Mouse (Mus musculus) intestine, postnatal 0 days (tissue): ENCODE data around the gene Btbd6. TPM values are rescaled to one million over a fixed set of nuclear protein-coding genes. Genes with fewer than 3 reads are reported as not detected.

ENCODE experiments used
- ATAC-seq: fragments of 200-750 bp; cut with Nextera tagmentation; 2 replicates; pipeline ENCODE4 v1.8.0; 2017; ENCODE audit warnings: mild to moderate bottlenecking, moderate TSS enrichment, moderate library complexity
- H3K27ac ChIP-seq: fragments of 300-500 bp; sonication (generic); 2 replicates; pipeline ENCODE4 v1.5.1; 2014; ENCODE audit warnings: mild to moderate bottlenecking, low read depth, low read length, moderate library complexity
- H3K27me3 ChIP-seq: fragments of 300-500 bp; sonication (generic); replicated peaks from 2 replicates; pipeline ENCODE4 v1.6.1; 2014; ENCODE audit warnings: low read length, mixed read lengths; ENCODE audit not compliant: control insufficient read depth, insufficient read depth
- H3K36me3 ChIP-seq: fragments of 300-500 bp; sonication (generic); 2 replicates; pipeline ENCODE4 v1.6.1; 2014; ENCODE audit warnings: mild to moderate bottlenecking, moderate library complexity; ENCODE audit not compliant: control insufficient read depth, insufficient read depth
- H3K4me1 ChIP-seq: fragments of 300-500 bp; sonication (generic); replicated peaks from 2 replicates; pipeline ENCODE4 v1.6.1; 2014; ENCODE audit warnings: antibody characterized with exemption, low read length, mixed read lengths; ENCODE audit not compliant: control insufficient read depth, insufficient read depth
- H3K4me2 ChIP-seq: fragments of 300-500 bp; sonication (generic); replicated peaks from 2 replicates; pipeline ENCODE4 v1.6.1; 2014; ENCODE audit warnings: low read depth, mild to moderate bottlenecking, moderate library complexity
- H3K4me3 ChIP-seq: fragments of 300-500 bp; sonication (generic); 2 replicates; pipeline ENCODE4 v1.5.1; 2014; ENCODE audit warnings: low read depth, low read length
- H3K9ac ChIP-seq: fragments of 300-500 bp; sonication (generic); 2 replicates; pipeline ENCODE4 v1.6.1; 2014; ENCODE audit warnings: mild to moderate bottlenecking, low read depth, low read length
- H3K9me3 ChIP-seq: fragments of 300-500 bp; sonication (generic); 2 replicates; pipeline ENCODE4 v1.6.1; 2016; ENCODE audit warnings: mixed run types; ENCODE audit not compliant: control insufficient read depth
- CTCF ChIP-seq: sonication (generic); IDR thresholded peaks from 2 replicates; pipeline ENCODE4 v1.5.1; 2016; ENCODE audit warnings: low read depth, mild to moderate bottlenecking, control low read depth, antibody characterized with exemption, moderate library complexity
- WGBS: fragments of 180-500 bp; shearing (Covaris S2); extraction: QIAGEN DNeasy Blood & Tissue Kit; methylation state at CpG from one replicate; pipeline ENCODE4 v1.1.7; 2014; 5-methylcytosine and 5-hydroxymethylcytosine counted together
- polyA plus RNA-seq: library from polyadenylated mRNA; unstranded; fragments of >200 nt; fragmentation: Nextera tagmentation; extraction: Ambion mirVana; gene quantifications from 2 replicates; pipeline ENCODE4 v1.2.1, GENCODE M21; 2015

The Btbd6 gene
- polyA plus RNA-seq, 1 experiment from 2014 or later, result 13.1 TPM

DNA sequence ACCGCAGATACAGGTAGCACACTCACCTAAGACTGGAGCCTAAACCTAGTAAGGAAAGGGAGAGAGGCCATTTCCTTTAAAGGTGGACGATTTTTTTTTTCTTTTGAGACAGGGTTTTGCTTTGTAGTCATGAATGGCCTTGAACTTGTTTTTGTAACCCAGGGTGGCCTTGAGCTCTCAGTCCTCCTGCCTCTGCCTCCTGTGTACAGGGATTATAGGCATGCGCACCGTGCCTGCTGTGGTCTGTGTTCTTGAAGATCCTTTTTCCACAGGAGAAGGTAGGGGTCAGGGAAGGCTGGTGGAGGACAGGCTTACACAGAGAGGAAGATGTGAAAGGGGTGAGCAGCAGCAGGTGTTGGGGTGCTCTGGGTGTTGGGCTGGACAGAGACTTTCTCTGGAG is 39.7 kb downstream of the Btbd6 start:
- no peak overlapping the region for H3K4me2 ChIP-seq
- 0 out of 2 replicates have a peak, but pooled peaks cover 4% of the 10 kb centered on the region for H3K36me3 ChIP-seq
- no peak for TF ChIP-seq CTCF
- no peak for ATAC-seq
- no peaks in the 10 kb centered on the region for H3K9me3 ChIP-seq
- no peak overlapping the region for H3K9ac ChIP-seq
- 78% methylated on average over 4 of the region's 4 CpGs for WGBS
- no peak overlapping the region for H3K27ac ChIP-seq
- no peak overlapping the region for H3K4me3 ChIP-seq
- H3K4me1 ChIP-seq, result 0 out of 2 replicates have a peak, but pooled peaks cover 9% of the 10 kb centered on the region
- H3K27me3 ChIP-seq, result no peaks in the 10 kb centered on the region

DNA sequence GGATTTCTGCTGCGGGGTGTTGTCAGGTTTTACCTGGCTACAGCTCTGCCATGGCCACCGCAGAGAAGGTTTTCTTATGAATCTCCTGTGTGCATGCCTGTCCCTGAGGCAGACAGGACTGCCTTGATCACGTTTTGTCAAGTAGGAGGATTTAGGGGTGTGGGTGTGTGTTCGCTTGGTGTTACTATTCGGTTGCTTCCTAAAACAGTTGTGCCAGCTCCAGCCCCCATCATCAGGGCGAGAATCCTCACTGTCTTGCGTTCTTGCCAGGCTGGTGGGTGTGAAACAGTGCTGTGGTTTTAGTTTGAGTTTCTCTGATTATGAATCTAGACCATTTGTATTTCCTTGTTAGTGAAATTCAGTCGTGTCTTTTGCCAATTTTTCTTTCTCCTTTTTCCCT is 40.7 kb downstream of the Btbd6 start:
- TF ChIP-seq CTCF, result no peak
- H3K36me3 ChIP-seq, result 0 out of 2 replicates have a peak, but pooled peaks cover 6% of the 10 kb centered on the region
- H3K4me3 ChIP-seq, result no peak overlapping the region
- 0 out of 2 replicates have a peak, but pooled peaks cover 9% of the 10 kb centered on the region for H3K4me1 ChIP-seq
- H3K9me3 ChIP-seq, result no peaks in the 10 kb centered on the region
- ATAC-seq, result no peak
- H3K27ac ChIP-seq, result no peak overlapping the region
- no peaks in the 10 kb centered on the region for H3K27me3 ChIP-seq
- WGBS, result 70% methylated on average over 8 of the region's 8 CpGs
- no peak overlapping the region for H3K9ac ChIP-seq
- H3K4me2 ChIP-seq, result no peak overlapping the region

GRCm38 (mm10) chr12:113017429-113017984 is 41.2 kb downstream of the Btbd6 start:
- H3K4me1 ChIP-seq, result 0 out of 2 replicates have a peak, but pooled peaks cover 9% of the 10 kb centered on the region
- H3K9ac ChIP-seq, result no peak overlapping the region
- no peaks in the 10 kb centered on the region for H3K9me3 ChIP-seq
- H3K4me2 ChIP-seq, result no peak overlapping the region
- TF ChIP-seq CTCF, result no peak
- H3K4me3 ChIP-seq, result no peak overlapping the region
- H3K27me3 ChIP-seq, result no peaks in the 10 kb centered on the region
- H3K36me3 ChIP-seq, result 0 out of 2 replicates have a peak, but pooled peaks cover 6% of the 10 kb centered on the region
- no peak overlapping the region for H3K27ac ChIP-seq
- 57% methylated on average over 9 of the region's 9 CpGs for whole genome bisulfite sequencing
- no peak for ATAC-seq

DNA sequence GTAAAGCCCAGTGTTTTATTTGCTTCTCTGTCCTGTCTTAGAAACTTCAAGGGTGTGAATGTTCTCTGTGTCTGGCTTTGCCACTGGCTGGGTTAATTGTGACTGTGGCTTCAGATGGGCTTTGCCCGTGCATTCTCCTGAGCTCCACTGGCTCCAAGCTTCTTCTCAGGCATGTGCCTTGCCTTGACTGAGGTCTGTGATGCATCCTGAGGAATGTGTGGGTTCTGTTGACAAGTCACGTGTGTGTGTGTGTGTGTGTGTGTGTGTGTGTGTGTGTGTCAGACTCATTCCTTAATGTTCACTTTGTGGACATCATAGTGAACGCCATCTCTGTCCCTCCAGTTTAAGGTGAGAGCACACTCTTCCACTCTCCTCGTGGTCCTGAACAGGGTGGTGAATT is 42.5 kb downstream of the Btbd6 start:
- Histone ChIP-seq H3K4me2 (no peak overlapping the region), H3K4me1 (0 out of 2 replicates have a peak, but pooled peaks cover 9% of the 10 kb centered on the region), H3K4me3 (no peak overlapping the region), H3K36me3 (peaks cover 15% of the 10 kb centered on the region; the same call in 1 of the 2 replicates), H3K9ac (no peak overlapping the region), H3K9me3 (no peaks in the 10 kb centered on the region), H3K27me3 (no peaks in the 10 kb centered on the region), H3K27ac (no peak overlapping the region)
- 85% methylated on average over 4 of the region's 4 CpGs for WGBS
- no peak for TF ChIP-seq CTCF
- ATAC-seq, result no peak

GRCm38 (mm10) chr12:113021488-113021887 is 45.2 kb downstream of the Btbd6 start:
- Histone ChIP-seq H3K4me2 (no peak overlapping the region), H3K27ac (no peak overlapping the region), H3K27me3 (no peaks in the 10 kb centered on the region), H3K4me1 (0 out of 2 replicates have a peak, but pooled peaks cover 5% of the 10 kb centered on the region), H3K36me3 (peaks cover 16% of the 10 kb centered on the region; the same call in 1 of the 2 replicates), H3K9me3 (no peaks in the 10 kb centered on the region), H3K4me3 (no peak overlapping the region), H3K9ac (no peak overlapping the region)
- no peak for ATAC-seq
- TF ChIP-seq CTCF, result no peak

- peaks cover 16% of the 10 kb centered on the region; the same call in 1 of the 2 replicates for H3K36me3 ChIP-seq
- no peak for ATAC-seq
- H3K9ac ChIP-seq, result no peak overlapping the region
- no peak overlapping the region for H3K4me3 ChIP-seq
- TF ChIP-seq CTCF, result no peak
- no peaks in the 10 kb centered on the region for H3K9me3 ChIP-seq
- 87% methylated on average over 4 of the region's 4 CpGs for WGBS
- no peaks in the 10 kb centered on the region for H3K27me3 ChIP-seq
- no peak overlapping the region for H3K27ac ChIP-seq
- no peaks in the 10 kb centered on the region for H3K4me1 ChIP-seq
- no peak overlapping the region for H3K4me2 ChIP-seq
These were observed 46.8 kb downstream of the Btbd6 start for GRCm38 (mm10) chr12:113023082-113023481.
